Mouse (Mus musculus) monocyte, adult 5-6 weeks (primary cell): ENCODE data around the gene Utp18. TPM values are rescaled to one million over a fixed set of nuclear protein-coding genes. Genes with fewer than 3 reads are reported as not detected.
A peak's percentile ranks its signal among the peaks of the same experiment; 100 is the strongest.
"Not testable (repeated sequence)": the region's sequence is repeated elsewhere in the genome, so short reads cannot be mapped to it uniquely, and the experiment has no call there.

Experiments used
- ATAC-seq: fragments of 153-309, 156-312 bp; replicated peaks from 2 replicates; pipeline ENCODE4 v1.8.0; 2017; ENCODE audit warnings: mild to moderate bottlenecking; ENCODE audit not compliant: low TSS enrichment, insufficient number of reproducible peaks, severe bottlenecking, poor library complexity, low FRiP score
- total RNA-seq: library from RNA; stranded (forward); fragments of 200-1000, 200-491, 200-594 nt; gene quantifications from 3 replicates; pipeline ENCODE4 v1.2.3, GENCODE M21; 2017

Gene Utp18
- total RNA-seq = 30.5 to 33.4 TPM (median 31.9 TPM) in 3 replicates

- ATAC-seq = peak; percentile 79
Observed at GRCm38 (mm10) chr11:93885572-93886410, at the start of gene Utp18, which contains the start of gene Mbtd1. Gene Utp18 (minus strand): TSS chr11:93885766. Gene Mbtd1 (plus strand): TSS chr11:93885852.

- ATAC-seq = no peak
Observed at GRCm38 (mm10) chr11:93929106-93929505, 43.5 kb upstream of the Utp18 start.

GRCm38 (mm10) chr11:93915019-93915418 lies 29.5 kb upstream of the Utp18 start:
- not testable (repeated sequence) for ATAC-seq

GRCm38 (mm10) chr11:93911603-93912002 lies 26.0 kb upstream of the Utp18 start:
- no peak for ATAC-seq

GRCm38 (mm10) chr11:93908829-93909228 lies 23.3 kb upstream of the Utp18 start:
- no peak for ATAC-seq

GRCm38 (mm10) chr11:93907839-93908238 lies 22.3 kb upstream of the Utp18 start:
- no peak for ATAC-seq

GRCm38 (mm10) chr11:93906834-93907233 lies 21.3 kb upstream of the Utp18 start:
- ATAC-seq = no peak

- no peak for ATAC-seq
Observed at GRCm38 (mm10) chr11:93897732-93898131, 12.2 kb upstream of the Utp18 start.

- peak; percentile 11 for ATAC-seq
Observed at GRCm38 (mm10) chr11:93887080-93887447, 1.5 kb upstream of the Utp18 start.

GRCm38 (mm10) chr11:93886411-93887079 lies 979 bp upstream of the Utp18 start:
- peak; percentile 8; the same call in 1 of the 2 replicates for ATAC-seq

GRCm38 (mm10) chr11:93884901-93885571 lies 530 bp downstream of the Utp18 start:
- ATAC-seq = peak; percentile 32

- ATAC-seq = no peak
Observed at GRCm38 (mm10) chr11:93884068-93884467, 1.5 kb downstream of the Utp18 start.

GRCm38 (mm10) chr11:93862638-93863037 lies 22.9 kb downstream of the Utp18 start:
- ATAC-seq = no peak

- no peak; the same call in 1 of the 2 replicates for ATAC-seq
Observed at GRCm38 (mm10) chr11:93862045-93862623, 23.4 kb downstream of the Utp18 start.

- 0 out of 2 replicates have a peak, but pooled peaks have one; percentile 43 for ATAC-seq
Observed at GRCm38 (mm10) chr11:93861193-93861592, 24.4 kb downstream of the Utp18 start.

- ATAC-seq = no peak
Observed at GRCm38 (mm10) chr11:93860540-93861172, 24.9 kb downstream of the Utp18 start.

- 0 out of 2 replicates have a peak, but pooled peaks have one; percentile 53 for ATAC-seq
Observed at GRCm38 (mm10) chr11:93856284-93856955, 29.1 kb downstream of the Utp18 start.

- no peak for ATAC-seq
Observed at GRCm38 (mm10) chr11:93852546-93852945, 33.0 kb downstream of the Utp18 start.
